Mouse (Mus musculus) stomach, postnatal 0 days (tissue): ENCODE results near the gene Rhd. TPM values are rescaled to one million over a fixed set of nuclear protein-coding genes. Genes with fewer than 3 reads are reported as not detected.
A peak's percentile ranks its signal among the peaks of the same experiment; 100 is the strongest.

ENCODE experiments used
- ATAC-seq: fragments of 200-750 bp; cut with Nextera tagmentation; 2 replicates; pipeline ENCODE4 v1.8.0; 2017; ENCODE audit not compliant: low FRiP score, low TSS enrichment
- DNase-seq: peaks from one replicate; pipeline ENCODE4 v3.0.0-alpha.2; 2016; ENCODE audit warnings: low spot score
- H3K27ac ChIP-seq: fragments of 300-500 bp; sonication (generic); replicated peaks from 2 replicates; pipeline ENCODE4 v1.5.1; 2014; ENCODE audit warnings: mild to moderate bottlenecking, control low read depth
- H3K27me3 ChIP-seq: fragments of 300-500 bp; sonication (generic); 2 replicates; pipeline ENCODE4 v1.6.1; 2014; ENCODE audit warnings: low read length; ENCODE audit not compliant: control insufficient read depth, insufficient read depth
- H3K36me3 ChIP-seq: fragments of 300-500 bp; sonication (generic); 2 replicates; pipeline ENCODE4 v1.6.1; 2014; ENCODE audit warnings: low read length, mixed read lengths; ENCODE audit not compliant: control insufficient read depth, insufficient read depth
- H3K4me1 ChIP-seq: fragments of 300-500 bp; sonication (generic); replicated peaks from 2 replicates; pipeline ENCODE4 v1.6.1; 2014; ENCODE audit warnings: antibody characterized with exemption; ENCODE audit not compliant: control insufficient read depth, insufficient read depth
- H3K4me2 ChIP-seq: fragments of 300-500 bp; sonication (generic); replicated peaks from 2 replicates; pipeline ENCODE4 v1.6.1; 2014; ENCODE audit warnings: low read depth, mild to moderate bottlenecking, control low read depth, moderate library complexity
- H3K4me3 ChIP-seq: fragments of 300-500 bp; sonication (generic); 2 replicates; pipeline ENCODE4 v1.5.1; 2014; ENCODE audit warnings: low read depth, low read length, control low read depth
- H3K9ac ChIP-seq: fragments of 300-500 bp; sonication (generic); 2 replicates; pipeline ENCODE4 v1.6.1; 2014; ENCODE audit warnings: mild to moderate bottlenecking, low read length, control low read depth, mixed read lengths
- H3K9me3 ChIP-seq: fragments of 300-500 bp; sonication (generic); 2 replicates; pipeline ENCODE4 v1.6.1; 2016; ENCODE audit warnings: low read length; ENCODE audit not compliant: control insufficient read depth
- CTCF ChIP-seq: IDR thresholded peaks from 2 replicates; pipeline ENCODE4 v1.5.1; 2016; ENCODE audit warnings: antibody characterized with exemption, low read depth, mild to moderate bottlenecking, moderate library complexity
- EP300 ChIP-seq: optimal IDR thresholded peaks from 2 replicates; pipeline ENCODE3; 2016; ENCODE audit warnings: antibody characterized with exemption
- WGBS: fragments of 180-500 bp; shearing (Covaris S2); extraction: QIAGEN DNeasy Blood & Tissue Kit; methylation state at CpG from one replicate; pipeline ENCODE4 v1.1.7; 2014; 5-methylcytosine and 5-hydroxymethylcytosine counted together
- polyA plus RNA-seq: library from polyadenylated mRNA; unstranded; fragments of >200 nt; fragmentation: Nextera tagmentation; extraction: Ambion mirVana; gene quantifications from 2 replicates; pipeline ENCODE4 v1.2.1, GENCODE M21; 2015

The Rhd gene
- polyA plus RNA-seq, 1 experiment from 2014 or later: 0.47 TPM

DNA sequence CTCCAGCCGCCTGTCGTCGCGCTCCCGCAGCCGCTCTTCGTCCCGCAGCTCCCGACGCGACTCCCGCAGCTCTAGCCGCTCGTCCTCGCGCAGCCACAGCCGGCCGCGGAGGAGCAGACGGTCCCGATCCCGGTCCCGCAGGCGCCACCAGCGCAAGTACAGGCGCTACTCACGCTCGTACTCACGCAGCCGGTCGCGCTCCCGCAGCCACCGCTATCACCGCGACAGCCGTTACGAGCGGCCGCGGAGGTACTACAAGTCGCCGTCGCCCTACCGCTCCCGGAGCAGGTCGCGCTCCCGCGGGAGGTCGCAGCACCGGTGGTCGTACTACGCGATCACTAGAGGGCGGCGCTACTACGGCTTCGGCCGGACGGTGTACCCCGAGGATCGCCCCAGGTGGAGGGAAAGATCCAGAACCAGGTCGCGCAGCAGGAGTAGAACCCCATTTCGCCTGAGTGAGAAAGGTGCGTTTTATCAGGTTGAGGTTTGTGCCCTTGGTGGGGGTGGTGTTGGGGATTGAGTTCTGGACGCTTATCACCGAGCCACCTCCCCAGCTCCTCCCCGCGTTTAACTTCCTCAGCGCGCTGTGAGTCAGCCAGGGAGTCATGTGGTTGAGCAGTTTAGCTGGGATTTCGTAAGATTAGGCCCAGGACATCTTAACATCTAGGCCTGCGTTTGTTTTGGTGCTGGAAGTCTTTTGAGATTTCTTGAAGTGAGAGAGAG is 59.8 kb downstream of the Rhd start:
- DNase-seq (peak; percentile 90), ATAC-seq (peak; percentile 74)
- Histone ChIP-seq H3K36me3 (peaks cover 25% of the 10 kb centered on the region), H3K9me3 (no peaks in the 10 kb centered on the region), H3K4me3 (peak overlapping the region; percentile 100), H3K9ac (peak overlapping the region; percentile 98), H3K4me2 (peak overlapping the region; percentile 69), H3K27ac (peak overlapping the region; percentile 97), H3K27me3 (no peaks in the 10 kb centered on the region), H3K4me1 (peaks cover 2% of the 10 kb centered on the region; the same call in 1 of the 2 replicates)
- under 1% methylated on average over 75 of the region's 75 CpGs for WGBS
- TF ChIP-seq CTCF (peak; percentile 31; the same call in 1 of the 2 replicates), EP300 (peak; percentile 15)

DNA sequence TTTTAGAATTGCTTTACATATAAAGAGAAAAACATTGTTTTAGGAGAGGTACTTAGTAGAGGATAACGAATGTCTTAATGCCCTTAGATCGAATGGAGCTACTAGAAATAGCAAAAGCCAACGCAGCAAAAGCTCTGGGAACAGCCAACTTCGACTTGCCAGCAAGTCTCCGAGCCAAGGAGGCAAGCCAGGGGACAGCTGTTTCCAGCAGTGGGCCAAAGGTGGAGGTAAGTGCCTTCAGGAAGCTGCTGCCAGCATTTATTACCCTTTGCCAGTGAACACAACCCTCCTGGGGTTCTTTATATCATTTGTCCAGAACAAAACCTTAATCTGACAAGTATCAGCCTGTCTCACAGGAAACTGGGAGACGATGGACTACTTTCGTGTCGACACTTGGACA is 60.9 kb downstream of the Rhd start:
- H3K27ac ChIP-seq: no peak overlapping the region
- peak overlapping the region; percentile 69 for H3K4me2 ChIP-seq
- ATAC-seq: no peak
- 39% methylated on average over 8 of the region's 8 CpGs for WGBS
- H3K36me3 ChIP-seq: peaks cover 25% of the 10 kb centered on the region
- TF ChIP-seq CTCF: no peak
- no peak for TF ChIP-seq EP300
- H3K4me3 ChIP-seq: peak overlapping the region; percentile 100
- no peak for DNase-seq
- no peaks in the 10 kb centered on the region for H3K27me3 ChIP-seq
- H3K9me3 ChIP-seq: no peaks in the 10 kb centered on the region
- peaks cover 2% of the 10 kb centered on the region; the same call in 1 of the 2 replicates for H3K4me1 ChIP-seq
- peak overlapping the region; percentile 45 for H3K9ac ChIP-seq

DNA sequence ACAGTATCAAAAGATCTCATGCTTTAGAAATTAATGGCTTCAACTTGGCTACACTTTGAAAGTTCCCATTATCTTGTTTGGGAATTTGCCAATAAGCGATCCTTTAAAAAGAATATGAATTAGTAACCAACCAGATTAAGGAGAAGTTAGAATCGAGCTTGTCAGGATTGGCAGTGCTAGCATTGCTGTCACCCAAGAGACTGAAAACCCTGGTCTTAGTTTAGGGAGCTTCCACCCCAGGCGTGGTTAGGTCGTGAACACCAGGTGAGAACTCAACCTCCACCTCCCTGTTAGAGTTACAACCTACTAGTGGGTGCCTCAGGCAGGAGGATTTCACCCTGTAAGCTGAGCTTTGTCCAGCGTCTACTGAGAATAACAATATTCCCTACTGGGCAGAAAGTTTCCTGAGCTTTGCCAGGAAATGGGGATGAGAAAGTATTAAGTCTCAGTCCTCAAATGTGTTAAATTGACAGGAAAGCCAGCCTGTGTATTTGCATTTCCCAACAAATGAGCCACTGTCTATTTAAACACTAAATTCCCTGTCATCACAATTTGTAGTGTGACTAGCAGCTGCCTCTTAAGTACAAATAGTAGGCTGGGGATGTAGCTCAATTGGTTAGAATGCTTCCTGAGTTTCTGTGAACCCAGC is 63.6 kb downstream of the Rhd start:
- DNase-seq (no peak), ATAC-seq (no peak)
- H3K9ac ChIP-seq: no peak overlapping the region
- H3K9me3 ChIP-seq: no peaks in the 10 kb centered on the region
- H3K4me1 ChIP-seq: peaks cover 2% of the 10 kb centered on the region; the same call in 1 of the 2 replicates
- TF ChIP-seq CTCF: no peak
- TF ChIP-seq EP300: no peak
- H3K4me3 ChIP-seq: no peak overlapping the region
- peaks cover 25% of the 10 kb centered on the region for H3K36me3 ChIP-seq
- no peak overlapping the region for H3K4me2 ChIP-seq
- no peaks in the 10 kb centered on the region for H3K27me3 ChIP-seq
- 57% methylated on average over 5 of the region's 5 CpGs for WGBS
- H3K27ac ChIP-seq: no peak overlapping the region; the same call in 1 of the 2 replicates

DNA sequence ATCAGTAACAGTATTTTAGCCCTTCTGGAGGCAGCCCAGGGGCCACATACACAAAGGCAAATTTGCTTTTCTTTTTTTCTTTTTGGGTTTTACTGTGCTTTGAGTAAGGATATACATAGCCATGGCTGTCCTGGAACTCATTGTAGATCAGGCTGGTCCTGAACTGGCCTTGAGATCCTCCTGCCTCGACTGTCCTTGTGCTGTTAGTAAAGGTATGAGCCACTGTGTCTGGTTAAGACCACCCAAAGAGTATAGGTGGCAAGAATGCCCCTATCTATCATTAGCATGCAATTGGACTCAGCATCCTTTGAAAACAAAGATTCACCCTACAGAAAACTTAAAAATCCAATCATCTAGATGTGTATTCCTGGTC is 64.1 kb downstream of the Rhd start:
- no peaks in the 10 kb centered on the region for H3K9me3 ChIP-seq
- ATAC-seq: no peak
- H3K4me1 ChIP-seq: peaks cover 2% of the 10 kb centered on the region; the same call in 1 of the 2 replicates
- H3K9ac ChIP-seq: no peak overlapping the region
- peaks cover 25% of the 10 kb centered on the region for H3K36me3 ChIP-seq
- H3K27me3 ChIP-seq: no peaks in the 10 kb centered on the region
- no peak overlapping the region for H3K4me3 ChIP-seq
- no peak overlapping the region for H3K27ac ChIP-seq
- TF ChIP-seq CTCF: no peak
- TF ChIP-seq EP300: no peak
- no peak overlapping the region for H3K4me2 ChIP-seq
- WGBS: 78% methylated on average over 1 of the region's 1 CpGs
- DNase-seq: no peak

DNA sequence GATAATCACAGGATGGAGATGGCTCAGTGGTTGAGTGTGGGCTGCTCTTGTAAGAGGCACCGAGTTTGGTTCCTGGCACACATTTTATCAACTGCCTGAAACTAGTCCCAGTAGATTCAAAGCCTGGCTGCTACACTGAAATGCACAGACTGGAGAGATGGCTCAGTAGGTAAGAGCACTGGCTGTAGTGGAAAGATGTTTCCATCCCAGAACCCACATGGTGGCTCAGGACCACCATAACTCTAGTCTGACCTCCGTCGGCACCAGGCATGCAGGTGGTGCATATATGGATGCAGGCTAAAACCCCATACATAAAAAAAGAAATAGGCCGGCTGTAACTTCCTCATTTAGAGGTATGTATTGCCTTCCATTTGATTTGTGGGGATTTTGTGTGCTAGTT is 65.2 kb downstream of the Rhd start:
- 82% methylated on average over 4 of the region's 4 CpGs for WGBS
- no peaks in the 10 kb centered on the region for H3K27me3 ChIP-seq
- no peaks in the 10 kb centered on the region for H3K9me3 ChIP-seq
- TF ChIP-seq CTCF (no peak), EP300 (no peak)
- H3K36me3 ChIP-seq: peaks cover 34% of the 10 kb centered on the region
- H3K4me1 ChIP-seq: peaks cover 2% of the 10 kb centered on the region; the same call in 1 of the 2 replicates
- H3K27ac ChIP-seq: no peak overlapping the region
- no peak overlapping the region for H3K4me2 ChIP-seq
- ATAC-seq (no peak), DNase-seq (no peak)
- no peak overlapping the region for H3K9ac ChIP-seq
- H3K4me3 ChIP-seq: no peak overlapping the region

DNA sequence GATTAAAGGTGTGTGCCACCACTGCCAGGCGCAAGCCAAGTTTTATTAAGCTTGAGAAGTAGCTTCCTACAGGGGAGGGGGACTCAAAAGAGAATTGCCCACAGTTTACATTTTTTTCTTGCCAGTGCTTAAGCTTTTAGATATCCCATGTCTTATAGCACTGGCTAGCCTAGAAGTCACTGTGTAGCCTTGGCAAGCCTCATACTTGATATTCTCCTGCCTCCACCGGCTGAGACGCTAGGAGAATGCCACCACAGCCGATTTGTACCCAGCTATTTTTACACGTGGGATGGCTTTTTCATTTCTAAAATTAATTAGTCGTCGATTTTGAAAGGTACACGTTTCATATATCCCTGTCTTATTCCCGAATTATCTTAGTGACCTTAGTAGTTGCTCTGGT is 65.9 kb downstream of the Rhd start:
- no peak for TF ChIP-seq CTCF
- TF ChIP-seq EP300: no peak
- Histone ChIP-seq H3K4me1 (peaks cover 2% of the 10 kb centered on the region; the same call in 1 of the 2 replicates), H3K9ac (no peak overlapping the region), H3K27ac (peak overlapping the region; percentile 69), H3K4me2 (peak overlapping the region; percentile 56), H3K4me3 (peak overlapping the region; percentile 95), H3K36me3 (peaks cover 39% of the 10 kb centered on the region), H3K9me3 (no peaks in the 10 kb centered on the region), H3K27me3 (no peaks in the 10 kb centered on the region)
- 22% methylated on average over 9 of the region's 9 CpGs for WGBS
- peak; percentile 7; the same call in 1 of the 2 replicates for ATAC-seq
- no peak for DNase-seq
